Mouse (Mus musculus) C2C12 (cell line): ENCODE data around the gene Plch1.

Source experiments
- CTCF ChIP-seq: IDR thresholded peaks from one replicate; pipeline ENCODE4 v1.5.1; 2011; ENCODE audit not compliant: control insufficient read depth, insufficient read depth, insufficient read length
- USF1 ChIP-seq: IDR thresholded peaks from one replicate; pipeline ENCODE4 v1.6.1; 2011; ENCODE audit warnings: low read depth, mild to moderate bottlenecking, control low read depth, moderate library complexity

DNA sequence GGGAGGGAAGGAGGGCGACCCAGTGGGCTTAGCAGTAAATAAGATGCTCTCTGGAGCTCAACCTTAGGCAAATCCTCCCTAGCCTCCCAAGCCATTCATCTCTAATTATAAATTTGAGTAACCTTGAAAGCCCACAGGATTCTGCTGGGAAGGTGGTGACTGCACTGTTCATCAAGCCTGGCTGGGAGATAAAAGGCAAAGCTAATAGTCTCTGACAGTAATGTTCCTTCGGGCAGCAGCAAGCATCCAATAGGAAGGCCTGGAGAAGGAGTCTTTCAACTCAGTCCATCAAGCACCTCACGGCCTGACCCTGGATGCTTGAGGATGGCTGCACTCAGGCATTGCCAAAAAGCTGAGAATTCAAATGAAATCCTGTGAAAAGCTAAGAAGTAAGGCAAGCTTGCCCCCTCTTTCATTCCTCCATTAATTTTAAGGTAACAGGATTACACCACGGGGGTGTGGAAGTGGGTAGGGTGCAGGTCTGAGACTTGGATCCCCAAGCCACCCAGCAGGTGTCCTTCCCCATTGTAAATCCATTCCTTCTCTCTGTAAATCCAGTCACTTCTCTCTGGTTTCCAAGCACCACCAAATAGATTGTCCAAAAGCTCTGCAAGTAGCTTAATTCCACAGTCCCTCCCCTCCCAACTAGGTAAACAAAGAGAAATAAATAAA lies 20.1 kb downstream of the Plch1 start:
- TF ChIP-seq CTCF (no peak), USF1 (no peak)
